Mouse (Mus musculus): ENCODE results near the gene Zcchc9.
"Not testable (repeated sequence)": the region's sequence is repeated elsewhere in the genome, so short reads cannot be mapped to it uniquely, and the experiment has no call there.

The Zcchc9 gene

GRCm38 (mm10) chr13:91807155-91807839 is at the start of gene Zcchc9:
TSS of gene Zcchc9 (minus strand) at chr13:91807705.
- DNase-seq (ENCODE audit: low read depth, low spot score), result peak; percentile 76

- no peak for DNase-seq (ENCODE audit: low read depth, low spot score)
Measured at GRCm38 (mm10) chr13:91854412-91854811, 46.9 kb upstream of the Zcchc9 start.

- DNase-seq (ENCODE audit: low read depth, low spot score), result no peak
Measured at GRCm38 (mm10) chr13:91827876-91828275, 20.4 kb upstream of the Zcchc9 start.

- DNase-seq (ENCODE audit: low read depth, low spot score), result no peak
Measured at GRCm38 (mm10) chr13:91826066-91826465, 18.6 kb upstream of the Zcchc9 start.

- DNase-seq (ENCODE audit: low read depth, low spot score), result no peak
Measured at GRCm38 (mm10) chr13:91824845-91825550, 17.5 kb upstream of the Zcchc9 start.

- DNase-seq (ENCODE audit: low read depth, low spot score), result no peak
Measured at GRCm38 (mm10) chr13:91823735-91824134, 16.2 kb upstream of the Zcchc9 start.

- DNase-seq (ENCODE audit: low read depth, low spot score), result no peak
Measured at GRCm38 (mm10) chr13:91814670-91815069, 7.2 kb upstream of the Zcchc9 start.

- DNase-seq (ENCODE audit: low read depth, low spot score), result no peak
Measured at GRCm38 (mm10) chr13:91809476-91809875, 2.0 kb upstream of the Zcchc9 start.

GRCm38 (mm10) chr13:91807874-91808575 is 520 bp upstream of the Zcchc9 start:
- no peak for DNase-seq (ENCODE audit: low read depth, low spot score)

GRCm38 (mm10) chr13:91801726-91802125 is 5.8 kb downstream of the Zcchc9 start:
- no peak for DNase-seq (ENCODE audit: low read depth, low spot score)

- DNase-seq (ENCODE audit: low read depth, low spot score), result no peak
Measured at GRCm38 (mm10) chr13:91797442-91797841, 10.1 kb downstream of the Zcchc9 start.

GRCm38 (mm10) chr13:91796916-91797315 is 10.6 kb downstream of the Zcchc9 start:
- no peak for DNase-seq (ENCODE audit: low read depth, low spot score)

- no peak for DNase-seq (ENCODE audit: low read depth, low spot score)
Measured at GRCm38 (mm10) chr13:91796003-91796402, 11.5 kb downstream of the Zcchc9 start.

- no peak for DNase-seq (ENCODE audit: low read depth, low spot score)
Measured at GRCm38 (mm10) chr13:91795593-91795992, 11.9 kb downstream of the Zcchc9 start.

GRCm38 (mm10) chr13:91794926-91795436 is 12.5 kb downstream of the Zcchc9 start:
- DNase-seq (ENCODE audit: low read depth, low spot score), result no peak

GRCm38 (mm10) chr13:91792035-91792434 is 15.5 kb downstream of the Zcchc9 start:
- no peak for DNase-seq (ENCODE audit: low read depth, low spot score)

GRCm38 (mm10) chr13:91779892-91780291 is 27.6 kb downstream of the Zcchc9 start:
- DNase-seq (ENCODE audit: low read depth, low spot score), result no peak

GRCm38 (mm10) chr13:91778092-91778491 is 29.4 kb downstream of the Zcchc9 start:
- no peak for DNase-seq (ENCODE audit: low read depth, low spot score)

GRCm38 (mm10) chr13:91768683-91769651 is 38.5 kb downstream of the Zcchc9 start:
- no peak for DNase-seq (ENCODE audit: low read depth, low spot score)

GRCm38 (mm10) chr13:91765627-91766026 is 41.9 kb downstream of the Zcchc9 start:
- no peak for DNase-seq (ENCODE audit: low read depth, low spot score)

GRCm38 (mm10) chr13:91763654-91764053 is 43.9 kb downstream of the Zcchc9 start:
- DNase-seq (ENCODE audit: low read depth, low spot score), result not testable (repeated sequence)

Data from c-Kit-negative CD71-positive TER-119-positive erythroid progenitor cells, embryonic 14.5 days (primary cell).